Mouse (Mus musculus): ENCODE results near the gene Lrrn1. TPM values are rescaled to one million over a fixed set of nuclear protein-coding genes. Genes with fewer than 3 reads are reported as not detected.

The Lrrn1 gene
- 1.3 and 1.4 TPM in 2 replicates for polyA plus RNA-seq (2012; rRNA removed)

GRCm38 (mm10) chr6:107528877-107529864 is at the start of gene Lrrn1:
TSS of gene Lrrn1 (plus strand) at chr6:107529768.

